Mouse (Mus musculus) neutrophil, adult 83 days (primary cell): ENCODE measurements around the gene Edf1. TPM values are rescaled to one million over a fixed set of nuclear protein-coding genes. Genes with fewer than 3 reads are reported as not detected.

Experiments used
- total RNA-seq, 2 experiments: library from RNA; stranded (reverse); gene quantifications; one replicate each; pipeline ENCODE4 v1.2.4; 2023

The Edf1 gene
- 100 to 1,000 TPM in 1 of 2 experiments, 10 to 100 TPM in 1; 97.5 to 101 TPM for total RNA-seq

DNA sequence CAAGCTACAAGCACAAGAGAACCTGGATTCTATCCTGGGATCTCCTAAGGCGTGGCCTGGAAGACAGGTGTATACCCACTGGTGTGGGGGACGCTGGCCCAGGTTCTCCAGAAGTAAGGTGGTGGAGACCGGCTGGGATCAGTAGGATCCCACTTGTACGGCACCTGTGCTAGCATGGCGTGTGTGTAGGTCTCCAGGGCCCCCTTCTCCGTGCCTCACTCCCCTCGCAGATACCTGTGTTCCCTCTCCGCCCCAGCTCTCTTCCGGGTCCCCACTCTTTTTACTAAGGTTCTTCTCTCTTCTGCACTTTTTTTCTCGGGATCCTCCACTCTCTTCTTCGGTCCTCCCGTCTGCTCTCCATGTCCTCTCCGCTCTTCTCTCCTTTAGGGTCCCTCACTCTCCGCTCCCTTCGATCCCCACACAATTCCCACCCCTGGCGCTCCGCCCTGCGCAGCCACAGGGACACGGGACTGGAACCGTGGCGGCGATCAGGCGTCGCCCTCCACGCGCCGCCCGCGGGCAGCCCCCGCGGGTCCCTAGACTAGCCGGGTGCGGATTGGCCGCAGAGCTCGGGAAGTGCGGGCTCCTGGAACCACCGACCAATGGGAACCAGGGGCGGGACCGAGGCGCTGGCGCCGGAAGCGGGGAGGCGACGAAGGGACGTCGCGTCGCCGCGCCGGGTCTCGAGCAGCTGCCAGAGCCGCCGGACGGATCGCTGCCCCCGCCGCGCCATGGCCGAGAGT lies at the start of gene Edf1:
Edf1 (plus strand) TSS at position 627 of the 743 bp plus-strand sequence.

GRCm38 (mm10) chr2:25546811-25547491 lies 10.7 kb upstream of the Edf1 start, which contains the start of gene Traf2:
Gene Traf2 (minus strand): TSS chr2:25546940.

DNA sequence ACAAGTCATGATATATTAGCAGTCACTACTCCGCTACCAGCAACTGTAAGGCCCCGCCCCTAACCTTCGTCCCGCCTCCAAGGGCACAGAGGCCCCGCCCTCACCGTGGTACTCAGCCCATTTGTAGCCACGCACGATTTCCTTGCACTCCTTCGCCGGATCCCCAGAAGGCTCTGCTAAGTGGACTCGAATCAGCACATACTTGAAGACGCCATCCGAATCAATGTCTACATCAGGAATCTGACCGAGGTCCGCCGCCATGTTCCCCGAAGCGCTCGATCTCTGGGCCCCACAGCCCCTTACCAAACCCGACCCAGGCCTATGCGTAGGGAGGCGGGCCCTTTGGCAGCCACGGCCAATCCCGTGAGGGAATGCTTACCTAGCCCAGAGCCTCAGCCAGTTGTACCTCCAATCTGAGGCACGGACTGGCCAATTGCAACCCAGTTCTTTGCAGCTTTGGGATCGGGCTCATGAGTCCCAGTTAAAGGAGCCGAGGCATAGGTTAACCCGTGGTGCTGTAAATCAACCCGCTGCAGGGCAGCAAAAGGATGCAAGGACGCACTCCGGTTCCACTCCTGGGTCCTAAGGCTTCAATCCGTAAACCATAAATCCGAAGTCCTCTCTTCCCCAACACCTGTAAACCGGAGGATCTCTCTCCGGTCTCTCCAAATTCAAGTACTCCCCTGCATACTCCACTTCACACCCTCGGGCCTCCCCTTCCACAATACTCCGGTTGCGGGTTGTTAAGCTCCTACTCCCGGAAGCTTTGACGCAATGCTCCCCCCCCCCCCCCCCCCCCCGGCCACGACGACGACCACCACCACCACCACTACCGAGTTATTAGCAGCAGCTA lies 17.2 kb downstream of the Edf1 start, which contains the start of the genes Mamdc4 and Phpt1:
Mamdc4 (minus strand) TSS at position 267 of the 853 bp plus-strand sequence.
Phpt1 (minus strand) TSS at position 646 of the 853 bp plus-strand sequence.

GRCm38 (mm10) chr2:25581294-25581864 lies 23.7 kb downstream of the Edf1 start, which contains the start of gene Ajm1:
Gene Ajm1 (minus strand): TSS chr2:25581757.

GRCm38 (mm10) chr2:25607761-25608622 lies 50.3 kb downstream of the Edf1 start, which contains the start of gene Rabl6:
Gene Rabl6 (minus strand): TSS chr2:25608521.

Other genes with a start within 250 kb of the Edf1 start
- not detected for gene Grin1, start 238.7 kb upstream of the Edf1 start, total RNA-seq
- 10 to 100 TPM; 35.1 to 42.7 TPM for gene Man1b1, start 225.5 kb upstream of the Edf1 start, total RNA-seq
- gene Dpp7, start 201.5 kb upstream of the Edf1 start, total RNA-seq: 10 to 100 TPM; 13.4 to 14.6 TPM
- 10 to 100 TPM; 24.1 to 29.2 TPM for gene Uap1l1, start 192.2 kb upstream of the Edf1 start, total RNA-seq
- gene Sapcd2, start 185.5 kb upstream of the Edf1 start, total RNA-seq: 10 to 100 TPM in 1 of 2 experiments, 1 to 10 TPM in 1; 9.8 to 12.2 TPM
- not detected for gene Entpd2, start 162.0 kb upstream of the Edf1 start, total RNA-seq
- gene Npdc1, start 158.5 kb upstream of the Edf1 start, total RNA-seq: 1 to 10 TPM in 1 of 2 experiments, not detected in 1; 1.0 TPM
- 10 to 100 TPM; 20.7 to 24.1 TPM for gene Fut7, start 134.6 kb upstream of the Edf1 start, total RNA-seq
- gene Abca2, start 129.1 kb upstream of the Edf1 start, total RNA-seq: 10 to 100 TPM; 21.7 to 22.3 TPM
- gene Clic3, start 101.0 kb upstream of the Edf1 start, total RNA-seq: not detected
- gene Paxx, start 96.8 kb upstream of the Edf1 start, total RNA-seq: 10 to 100 TPM; 47.2 to 49.2 TPM
- gene Ptgds, start 87.8 kb upstream of the Edf1 start, total RNA-seq: not detected
- gene Lcn12, start 63.9 kb upstream of the Edf1 start, total RNA-seq: not detected
- 10 to 100 TPM; 25.2 to 34.4 TPM for gene Fbxw5, start 57.1 kb upstream of the Edf1 start, total RNA-seq
- gene C8g, start 56.1 kb upstream of the Edf1 start, total RNA-seq: under 1 TPM in 1 of 2 experiments, not detected in 1; 0.95 TPM
- gene Traf2, start 10.9 kb upstream of the Edf1 start, total RNA-seq: 10 to 100 TPM; 21.7 to 24.5 TPM
- gene Mamdc4, start 17.0 kb downstream of the Edf1 start, total RNA-seq: under 1 TPM; 0.51 to 0.99 TPM
- gene Phpt1, start 17.4 kb downstream of the Edf1 start, total RNA-seq: 1 to 10 TPM; 8.1 to 8.8 TPM
- gene Ajm1, start 23.9 kb downstream of the Edf1 start, total RNA-seq: not detected
- 10 to 100 TPM; 34.0 to 41.8 TPM for gene Rabl6, start 50.7 kb downstream of the Edf1 start, total RNA-seq
- gene Ccdc183, start 59.8 kb downstream of the Edf1 start, total RNA-seq: not detected
- gene Tmem141, start 64.2 kb downstream of the Edf1 start, total RNA-seq: 1 to 10 TPM; 5.3 to 5.9 TPM
- gene Fcna, start 70.2 kb downstream of the Edf1 start, total RNA-seq: 1 to 10 TPM in 1 of 2 experiments, under 1 TPM in 1; 0.79 to 1.7 TPM
- not detected for gene Lcn8, start 95.3 kb downstream of the Edf1 start, total RNA-seq
- gene Lcn5, start 100.1 kb downstream of the Edf1 start, total RNA-seq: not detected
- gene Lcn6, start 118.9 kb downstream of the Edf1 start, total RNA-seq: not detected
- gene Lcn10, start 124.9 kb downstream of the Edf1 start, total RNA-seq: not detected
- gene Obp2a, start 142.2 kb downstream of the Edf1 start, total RNA-seq: not detected
- 1 to 10 TPM; 3.2 to 6.8 TPM for gene Bmyc, start 148.9 kb downstream of the Edf1 start, total RNA-seq
- not detected for gene Obp2b, start 179.2 kb downstream of the Edf1 start, total RNA-seq
- not detected for gene Lcn3, start 207.7 kb downstream of the Edf1 start, total RNA-seq
- not detected for gene Lcn11, start 219.2 kb downstream of the Edf1 start, total RNA-seq
- not detected for gene Gm13539, start 224.4 kb downstream of the Edf1 start, total RNA-seq